Mouse (Mus musculus) kidney, postnatal 10 days (tissue): ENCODE data around the gene Klkb1.
A peak's percentile ranks its signal among the peaks of the same experiment; 100 is the strongest.

ENCODE experiments used
- DNase-seq: peaks from one replicate; pipeline ENCODE4 v3.0.0; 2021; ENCODE audit warnings: mixed read lengths

Gene Klkb1

GRCm38 (mm10) chr8:45267611-45268391 lies 26.9 kb downstream of the Klkb1 start:
- DNase-seq, result peak; percentile 24

- DNase-seq, result no peak
These were observed 27.7 kb downstream of the Klkb1 start for GRCm38 (mm10) chr8:45266993-45267392.

GRCm38 (mm10) chr8:45264918-45265317 lies 29.7 kb downstream of the Klkb1 start:
- DNase-seq, result no peak

- DNase-seq, result no peak
These were observed 31.8 kb downstream of the Klkb1 start for GRCm38 (mm10) chr8:45262851-45263250.

- no peak for DNase-seq
These were observed 32.7 kb downstream of the Klkb1 start, which contains the start of gene F11 for GRCm38 (mm10) chr8:45261920-45262319. F11 (minus strand) TSS chr8:45262031.

- no peak for DNase-seq
These were observed 36.2 kb downstream of the Klkb1 start for GRCm38 (mm10) chr8:45258421-45258820.

- no peak for DNase-seq
These were observed 39.6 kb downstream of the Klkb1 start for GRCm38 (mm10) chr8:45255040-45255439.

GRCm38 (mm10) chr8:45254194-45254842 lies 40.3 kb downstream of the Klkb1 start:
- no peak for DNase-seq

GRCm38 (mm10) chr8:45253586-45253985 lies 41.1 kb downstream of the Klkb1 start:
- DNase-seq, result no peak

GRCm38 (mm10) chr8:45253111-45253510 lies 41.5 kb downstream of the Klkb1 start:
- DNase-seq, result no peak

GRCm38 (mm10) chr8:45246307-45246706 lies 48.4 kb downstream of the Klkb1 start:
- DNase-seq, result no peak

- DNase-seq, result no peak
These were observed 55.3 kb downstream of the Klkb1 start for GRCm38 (mm10) chr8:45239363-45239762.

GRCm38 (mm10) chr8:45238282-45238681 lies 56.4 kb downstream of the Klkb1 start:
- peak; percentile 25 for DNase-seq

- DNase-seq, result peak; percentile 77
These were observed 58.3 kb downstream of the Klkb1 start for GRCm38 (mm10) chr8:45236164-45236912.

GRCm38 (mm10) chr8:45235228-45235627 lies 59.4 kb downstream of the Klkb1 start:
- no peak for DNase-seq

GRCm38 (mm10) chr8:45233256-45233655 lies 61.4 kb downstream of the Klkb1 start:
- no peak for DNase-seq
